Mouse (Mus musculus) neural tube, embryonic 14.5 days (tissue): ENCODE data around the gene Rabgap1l. TPM values are rescaled to one million over a fixed set of nuclear protein-coding genes. Genes with fewer than 3 reads are reported as not detected.
"Not testable (repeated sequence)": the region's sequence is repeated elsewhere in the genome, so short reads cannot be mapped to it uniquely, and the experiment has no call there.

Experiments used
- ATAC-seq: fragments of 200-750 bp; cut with Nextera tagmentation; 2 replicates; pipeline ENCODE4 v1.8.0; 2017; ENCODE audit warnings: low read depth, mild to moderate bottlenecking, moderate TSS enrichment, moderate library complexity
- H3K27ac ChIP-seq: fragments of 300-500 bp; sonication (generic); 2 replicates; pipeline ENCODE4 v1.5.1; 2014; ENCODE audit warnings: low read depth, mild to moderate bottlenecking, control low read depth, low read length, moderate library complexity, mixed read lengths
- H3K27me3 ChIP-seq: fragments of 300-500 bp; sonication (generic); 2 replicates; pipeline ENCODE4 v1.6.1; 2014; ENCODE audit warnings: low read length; ENCODE audit not compliant: control insufficient read depth, insufficient read depth
- H3K36me3 ChIP-seq: fragments of 300-500 bp; sonication (generic); 2 replicates; pipeline ENCODE4 v1.6.1; 2014; ENCODE audit warnings: low read length, mixed read lengths; ENCODE audit not compliant: control insufficient read depth, insufficient read depth
- H3K4me1 ChIP-seq: fragments of 300-500 bp; sonication (generic); 2 replicates; pipeline ENCODE4 v1.6.1; 2014; ENCODE audit warnings: low read length; ENCODE audit not compliant: control insufficient read depth, insufficient read depth
- H3K4me2 ChIP-seq: fragments of 300-500 bp; sonication (generic); 2 replicates; pipeline ENCODE4 v1.6.1; 2014; ENCODE audit warnings: mild to moderate bottlenecking, low read depth, low read length, control low read depth
- H3K4me3 ChIP-seq: fragments of 300-500 bp; sonication (generic); 2 replicates; pipeline ENCODE4 v1.5.1; 2014; ENCODE audit warnings: low read depth, low read length, control low read depth, mixed read lengths
- H3K9ac ChIP-seq: fragments of 300-500 bp; sonication (generic); replicated peaks from 2 replicates; pipeline ENCODE4 v1.6.1; 2014; ENCODE audit warnings: low read depth, mild to moderate bottlenecking, control low read depth, low read length, mixed read lengths
- H3K9me3 ChIP-seq: fragments of 300-500 bp; sonication (generic); 2 replicates; pipeline ENCODE4 v1.6.1; 2016; ENCODE audit warnings: low read length; ENCODE audit not compliant: control insufficient read depth
- WGBS: fragments of 180-500 bp; shearing (Covaris S2); extraction: QIAGEN DNeasy Blood & Tissue Kit; methylation state at CpG from one replicate; pipeline ENCODE4 v1.1.7; 2014; 5-methylcytosine and 5-hydroxymethylcytosine counted together
- polyA plus RNA-seq: library from polyadenylated mRNA; unstranded; fragments of >200 nt; fragmentation: Nextera tagmentation; extraction: Ambion mirVana; gene quantifications from 2 replicates; pipeline ENCODE4 v1.2.1, GENCODE M21; 2014

Gene Rabgap1l
- polyA plus RNA-seq, 1 experiment from 2014 or later, result 61.3 TPM

DNA sequence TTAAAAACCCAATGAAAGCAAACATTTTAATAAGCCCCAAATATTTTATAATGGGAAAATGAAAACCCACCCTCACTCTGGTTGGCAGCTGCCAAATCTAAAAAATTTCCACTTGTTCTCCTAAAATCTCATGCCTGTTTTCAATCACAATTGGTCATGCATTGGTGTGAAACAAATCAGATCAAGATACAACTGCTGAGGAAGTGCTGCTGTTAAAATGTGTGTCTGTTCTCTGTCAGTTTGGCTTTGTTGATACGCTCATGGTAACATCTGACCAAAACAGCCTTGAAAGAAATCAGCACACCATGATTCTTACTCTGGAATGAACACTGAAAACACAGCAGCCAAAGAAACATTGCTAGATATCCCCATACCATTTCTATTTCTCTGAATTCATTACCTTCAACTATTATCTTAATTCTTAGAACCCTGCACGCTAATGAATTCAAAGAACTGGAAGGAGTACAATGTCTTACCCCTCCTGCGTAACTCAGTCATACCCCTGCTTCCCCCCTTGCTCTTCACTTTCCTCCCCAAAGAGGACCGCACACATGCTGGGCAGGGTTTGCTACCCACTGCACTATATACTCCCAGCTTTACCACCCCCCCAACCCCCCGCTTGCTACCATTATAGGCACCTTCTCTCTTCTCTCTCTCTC is 375.7 kb downstream of the Rabgap1l start:
- Histone ChIP-seq H3K27me3 (no peaks in the 10 kb centered on the region), H3K9me3 (no peaks in the 10 kb centered on the region), H3K4me1 (no peaks in the 10 kb centered on the region), H3K4me3 (no peak overlapping the region), H3K36me3 (no peaks in the 10 kb centered on the region), H3K9ac (no peak overlapping the region), H3K4me2 (no peak overlapping the region), H3K27ac (no peak overlapping the region)
- ATAC-seq, result no peak
- WGBS, result 79% methylated on average over 5 of the region's 5 CpGs

DNA sequence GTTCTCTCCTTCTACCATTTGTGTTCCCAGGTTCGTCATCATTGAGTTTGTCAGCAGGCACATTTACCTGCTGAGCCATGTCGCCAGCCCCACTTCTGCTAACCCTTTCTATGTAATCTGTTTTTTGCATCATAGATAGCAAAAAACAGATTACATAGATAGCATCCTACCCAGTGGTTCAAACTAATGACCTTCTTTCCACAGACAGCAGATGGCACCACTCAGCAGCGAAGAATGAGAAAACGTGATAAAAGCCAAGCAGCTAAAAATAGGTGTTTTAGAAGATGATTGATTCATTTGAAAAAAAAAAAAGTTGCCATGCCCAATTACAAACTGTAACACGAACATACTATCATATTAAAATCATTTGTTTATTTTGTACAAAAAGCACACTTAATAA is 382.2 kb downstream of the Rabgap1l start:
- H3K4me3 ChIP-seq, result no peak overlapping the region
- H3K27me3 ChIP-seq, result no peaks in the 10 kb centered on the region
- H3K9ac ChIP-seq, result no peak overlapping the region
- no peak for ATAC-seq
- WGBS, result 50% methylated on average over 5 of the region's 5 CpGs
- no peak overlapping the region for H3K27ac ChIP-seq
- no peaks in the 10 kb centered on the region for H3K9me3 ChIP-seq
- H3K36me3 ChIP-seq, result no peaks in the 10 kb centered on the region
- H3K4me1 ChIP-seq, result no peaks in the 10 kb centered on the region
- no peak overlapping the region for H3K4me2 ChIP-seq

DNA sequence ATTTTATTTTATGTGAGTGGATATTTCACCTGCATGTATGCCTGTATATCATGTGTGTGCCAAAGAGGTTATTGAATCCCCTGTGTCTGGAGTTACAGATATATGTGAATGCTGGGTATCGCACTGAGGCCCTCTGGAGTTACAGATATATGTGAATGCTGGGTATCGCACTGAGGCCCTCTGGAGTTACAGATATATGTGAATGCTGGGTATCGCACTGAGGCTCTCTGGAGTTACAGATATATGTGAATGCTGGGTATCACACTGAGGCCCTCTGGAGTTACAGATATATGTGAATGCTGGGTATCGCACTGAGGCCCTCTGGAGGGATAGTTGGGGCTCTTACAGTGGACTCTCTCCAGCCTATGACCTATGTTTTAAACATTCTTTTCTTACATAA is 383.3 kb downstream of the Rabgap1l start:
- H3K4me1 ChIP-seq, H3K4me2 ChIP-seq, H3K4me3 ChIP-seq, H3K9ac ChIP-seq, H3K27me3 ChIP-seq, H3K27ac ChIP-seq, H3K36me3 ChIP-seq, H3K9me3 ChIP-seq, ATAC-seq: not testable (repeated sequence)
- 97% methylated on average over 4 of the region's 4 CpGs for WGBS

- Histone ChIP-seq H3K9ac (no peak overlapping the region), H3K36me3 (no peaks in the 10 kb centered on the region), H3K4me3 (no peak overlapping the region), H3K27me3 (no peaks in the 10 kb centered on the region), H3K27ac (no peak overlapping the region), H3K9me3 (no peaks in the 10 kb centered on the region), H3K4me1 (no peaks in the 10 kb centered on the region), H3K4me2 (no peak overlapping the region)
- no peak for ATAC-seq
- 86% methylated on average over 1 of the region's 1 CpGs for WGBS
Observed at GRCm38 (mm10) chr1:160409123-160409522, 383.9 kb downstream of the Rabgap1l start.

GRCm38 (mm10) chr1:160408302-160408897 is 384.6 kb downstream of the Rabgap1l start:
- Histone ChIP-seq H3K9ac (no peak overlapping the region), H3K4me2 (no peak overlapping the region), H3K36me3 (no peaks in the 10 kb centered on the region), H3K4me1 (no peaks in the 10 kb centered on the region), H3K27ac (no peak overlapping the region), H3K27me3 (no peaks in the 10 kb centered on the region), H3K9me3 (no peaks in the 10 kb centered on the region), H3K4me3 (no peak overlapping the region)
- 82% methylated on average over 4 of the region's 4 CpGs for WGBS
- no peak for ATAC-seq

GRCm38 (mm10) chr1:160399428-160399827 is 393.6 kb downstream of the Rabgap1l start:
- no peak for ATAC-seq
- H3K4me1 ChIP-seq, result no peaks in the 10 kb centered on the region
- no peaks in the 10 kb centered on the region for H3K27me3 ChIP-seq

GRCm38 (mm10) chr1:160397037-160397436 is 396.0 kb downstream of the Rabgap1l start:
- Histone ChIP-seq H3K27ac (no peak overlapping the region), H3K4me1 (no peaks in the 10 kb centered on the region), H3K36me3 (no peaks in the 10 kb centered on the region), H3K4me2 (no peak overlapping the region), H3K27me3 (no peaks in the 10 kb centered on the region), H3K9ac (no peak overlapping the region), H3K9me3 (no peaks in the 10 kb centered on the region), H3K4me3 (no peak overlapping the region)
- no peak for ATAC-seq
- 59% methylated on average over 2 of the region's 2 CpGs for WGBS

More at GRCm38 (mm10) chr1:160399428-160399827, 393.6 kb downstream of the Rabgap1l start:
- Histone ChIP-seq H3K36me3 (no peaks in the 10 kb centered on the region), H3K9me3 (no peaks in the 10 kb centered on the region), H3K4me3 (no peak overlapping the region), H3K4me2 (no peak overlapping the region), H3K9ac (no peak overlapping the region), H3K27ac (no peak overlapping the region)

DNA sequence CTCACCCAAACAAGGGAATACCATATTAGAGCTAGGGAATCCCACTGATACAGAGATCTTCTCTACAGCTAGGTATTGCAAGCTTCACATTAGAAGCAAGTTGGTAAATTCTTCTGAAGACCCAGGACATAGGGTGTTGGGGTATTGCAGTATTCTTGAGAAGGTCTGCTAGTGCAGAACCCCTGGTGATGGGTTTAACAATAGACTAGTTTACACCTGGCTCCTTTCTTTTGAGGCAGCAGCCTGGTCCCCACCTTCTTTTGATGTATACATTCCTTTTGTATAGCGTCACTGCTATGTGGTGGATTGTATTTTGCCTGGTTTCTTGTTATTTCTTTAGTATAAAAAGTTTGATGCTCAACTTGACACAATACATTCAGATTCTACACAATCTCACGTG is 405.6 kb downstream of the Rabgap1l start:
- no peaks in the 10 kb centered on the region for H3K27me3 ChIP-seq
- no peak for ATAC-seq
- no peaks in the 10 kb centered on the region for H3K36me3 ChIP-seq
- no peaks in the 10 kb centered on the region for H3K4me1 ChIP-seq
- H3K9me3 ChIP-seq, result no peaks in the 10 kb centered on the region
- no peak overlapping the region for H3K4me2 ChIP-seq
- no peak overlapping the region for H3K27ac ChIP-seq
- no peak overlapping the region for H3K4me3 ChIP-seq
- H3K9ac ChIP-seq, result no peak overlapping the region
- WGBS, result 76% methylated on average over 2 of the region's 2 CpGs

- no peak for ATAC-seq
- WGBS, result 96% methylated on average over 1 of the region's 1 CpGs
- no peak overlapping the region for H3K9ac ChIP-seq
Observed at GRCm38 (mm10) chr1:160378367-160378766, 414.6 kb downstream of the Rabgap1l start.

More at GRCm38 (mm10) chr1:160378367-160378766, 414.6 kb downstream of the Rabgap1l start:
- H3K4me2 ChIP-seq, result no peak overlapping the region
- no peak overlapping the region for H3K4me3 ChIP-seq
- no peak overlapping the region for H3K27ac ChIP-seq
- H3K36me3 ChIP-seq, result no peaks in the 10 kb centered on the region
- H3K9me3 ChIP-seq, result no peaks in the 10 kb centered on the region
- no peaks in the 10 kb centered on the region for H3K4me1 ChIP-seq
- no peaks in the 10 kb centered on the region for H3K27me3 ChIP-seq
